Mouse (Mus musculus): ENCODE results near the gene Mgea5.

Mgea5 gene

GRCm38 (mm10) chr19:45796879-45797278 lies 13.2 kb upstream of the Mgea5 start:
- no peak for DNase-seq (ENCODE audit: extremely low spot score, low read depth, low spot score)

DNA sequence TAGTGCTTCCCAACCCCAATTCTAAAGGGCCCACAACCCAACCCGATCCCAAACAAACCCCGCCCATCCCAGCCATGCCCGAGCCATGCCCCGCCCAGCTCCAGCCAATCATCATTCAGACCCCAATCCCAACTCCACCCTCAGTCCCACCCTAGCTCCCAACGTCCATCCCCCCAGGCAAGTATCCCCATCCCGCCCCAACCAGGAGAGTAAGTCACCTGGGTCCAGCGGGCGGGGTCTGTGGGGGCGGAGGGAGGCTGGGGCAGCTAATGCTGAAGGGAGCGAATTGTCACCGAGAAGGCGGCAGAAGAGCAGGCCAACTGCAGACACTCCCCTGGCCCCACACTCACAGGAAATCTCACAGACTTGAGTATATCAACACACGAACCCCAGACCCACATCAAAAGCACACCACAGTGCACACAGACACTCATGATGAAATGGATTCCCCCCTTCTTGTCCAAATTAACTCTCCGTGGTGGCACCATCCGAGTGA lies 12.5 kb upstream of the Mgea5 start:
- DNase-seq (ENCODE audit: extremely low spot score, low read depth, low spot score): no peak

DNA sequence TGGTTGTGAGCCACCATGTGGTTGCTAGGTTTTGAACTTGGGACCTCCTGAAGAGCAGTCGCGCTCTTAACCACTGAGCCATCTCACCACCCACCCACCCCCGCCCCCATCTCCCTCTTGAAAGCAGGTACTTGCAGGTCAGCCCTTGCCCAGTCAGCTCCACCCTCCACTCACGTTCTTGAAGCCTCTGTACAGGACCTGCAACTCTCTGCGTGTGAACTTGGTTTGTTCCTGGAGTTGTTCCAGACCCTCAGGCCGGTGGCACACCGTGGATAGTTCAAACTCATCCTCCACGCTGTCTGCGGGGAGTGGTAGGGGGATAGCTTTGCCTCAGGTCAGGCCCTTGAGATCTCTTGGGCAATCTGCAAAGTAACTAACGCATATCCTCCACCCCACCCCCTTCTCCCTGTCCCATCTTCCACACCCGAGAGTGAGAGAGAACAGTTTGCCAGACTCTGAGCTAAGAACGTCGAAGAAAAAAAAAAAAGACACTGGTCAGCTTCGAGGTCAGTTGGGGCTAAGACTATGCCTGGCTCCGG lies 11.8 kb upstream of the Mgea5 start:
- no peak for DNase-seq (ENCODE audit: extremely low spot score, low read depth, low spot score)

DNA sequence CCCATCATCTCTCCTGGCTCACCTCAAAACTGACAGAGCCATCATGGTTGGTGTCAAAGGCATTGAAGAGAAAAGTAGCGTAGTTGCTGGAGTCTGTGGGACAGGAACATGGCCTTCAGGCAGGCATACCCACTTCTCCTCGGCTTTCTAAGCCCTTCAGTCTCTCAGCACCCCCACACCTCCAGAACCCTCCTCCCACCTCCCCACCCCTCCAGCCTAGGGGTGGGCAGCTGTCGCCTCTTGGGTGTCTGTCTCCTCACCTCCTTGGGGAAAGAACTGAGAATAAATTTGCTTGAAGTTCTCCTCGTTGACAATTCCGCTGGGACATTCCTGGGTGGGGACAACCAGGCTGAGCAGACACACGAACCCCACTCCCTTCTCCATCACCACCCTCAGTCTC lies 11.1 kb upstream of the Mgea5 start:
- no peak for DNase-seq (ENCODE audit: extremely low spot score, low read depth, low spot score)

- no peak for DNase-seq (ENCODE audit: extremely low spot score, low read depth, low spot score)
Observed at GRCm38 (mm10) chr19:45792404-45792803, 8.8 kb upstream of the Mgea5 start.

GRCm38 (mm10) chr19:45789888-45790874 lies 6.5 kb upstream of the Mgea5 start:
- no peak for DNase-seq (ENCODE audit: extremely low spot score, low read depth, low spot score)

- no peak for DNase-seq (ENCODE audit: extremely low spot score, low read depth, low spot score)
Observed at GRCm38 (mm10) chr19:45789365-45789764, 5.7 kb upstream of the Mgea5 start.

DNA sequence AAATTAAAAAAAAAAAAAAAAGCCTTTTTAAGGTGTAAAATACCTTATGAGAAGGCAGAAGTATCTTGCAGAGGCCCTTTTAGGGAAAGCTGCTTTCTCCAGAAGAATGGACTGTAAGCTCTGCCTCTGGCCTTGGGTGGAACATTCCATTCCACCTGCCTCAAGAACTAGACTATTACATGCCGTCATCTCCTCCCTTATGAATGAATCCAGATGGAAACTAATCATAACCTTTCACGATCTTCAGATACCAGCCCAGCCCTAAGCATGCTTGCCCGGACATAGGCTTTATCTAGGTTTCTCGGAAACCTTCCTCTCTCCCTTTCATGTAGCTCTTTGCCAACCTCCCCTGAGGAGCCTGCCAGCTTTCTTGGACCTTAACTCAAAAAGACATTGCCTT lies 4.7 kb upstream of the Mgea5 start:
- DNase-seq (ENCODE audit: extremely low spot score, low read depth, low spot score): no peak

- DNase-seq (ENCODE audit: extremely low spot score, low read depth, low spot score): no peak
Observed at GRCm38 (mm10) chr19:45787450-45787849, 3.8 kb upstream of the Mgea5 start.

DNA sequence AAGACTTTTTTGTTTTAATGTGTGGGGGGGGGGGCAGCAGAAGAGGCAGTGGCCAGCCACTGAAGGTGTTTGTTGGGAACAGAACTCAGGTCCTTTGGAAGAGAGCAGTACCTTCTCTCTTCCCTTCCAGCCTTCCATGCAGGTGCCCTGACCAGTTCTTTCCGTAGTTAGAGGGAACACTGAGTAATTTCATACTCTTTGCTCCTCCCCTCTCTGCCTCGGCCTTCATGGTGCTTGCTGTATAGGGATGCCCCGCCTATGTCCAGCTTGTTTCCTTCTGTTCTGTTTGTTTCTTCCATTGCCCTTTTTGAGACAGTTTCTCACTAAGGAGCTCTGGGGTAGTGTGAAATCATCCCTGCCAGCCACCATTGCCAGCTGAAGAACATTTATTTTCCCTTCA lies 1.8 kb upstream of the Mgea5 start:
- no peak for DNase-seq (ENCODE audit: extremely low spot score, low read depth, low spot score)

DNA sequence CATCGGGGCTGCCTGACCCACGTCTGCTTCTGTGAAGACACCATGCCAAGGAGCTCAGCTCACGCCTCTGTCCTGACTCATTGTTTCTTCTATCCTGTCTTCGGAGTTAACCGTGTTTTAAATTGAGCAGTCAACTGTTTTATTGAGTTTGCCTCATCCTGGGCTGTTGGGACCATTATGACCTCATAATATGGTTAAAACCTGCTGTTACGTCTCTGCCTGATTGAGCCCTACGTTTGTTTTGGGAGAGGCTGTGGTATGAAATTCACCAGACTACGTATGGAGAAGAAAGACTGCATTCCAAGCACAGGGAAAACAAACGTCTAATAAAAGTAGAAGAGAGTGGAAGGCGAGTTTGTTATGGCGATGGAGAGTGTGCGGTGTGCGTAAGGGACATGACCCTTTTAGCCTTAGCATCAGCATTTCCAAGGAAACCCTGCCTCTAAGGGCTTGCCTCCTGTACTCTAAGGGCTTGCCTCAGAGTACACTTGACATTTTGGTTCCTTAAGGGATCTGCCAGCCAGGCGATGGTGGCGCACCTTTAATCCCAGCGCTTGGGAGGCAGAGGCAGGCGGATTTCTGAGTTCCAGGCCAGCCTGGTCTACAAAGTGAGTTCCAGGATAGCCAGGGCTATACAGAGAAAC lies 418 bp upstream of the Mgea5 start:
- DNase-seq (ENCODE audit: extremely low spot score, low read depth, low spot score): no peak

GRCm38 (mm10) chr19:45782315-45783001 lies 1.2 kb downstream of the Mgea5 start:
- DNase-seq (ENCODE audit: extremely low spot score, low read depth, low spot score): peak; percentile 18

GRCm38 (mm10) chr19:45781676-45782075 lies 2.0 kb downstream of the Mgea5 start:
- no peak for DNase-seq (ENCODE audit: extremely low spot score, low read depth, low spot score)

GRCm38 (mm10) chr19:45780350-45780915 lies 3.2 kb downstream of the Mgea5 start:
- DNase-seq (ENCODE audit: extremely low spot score, low read depth, low spot score): no peak

DNA sequence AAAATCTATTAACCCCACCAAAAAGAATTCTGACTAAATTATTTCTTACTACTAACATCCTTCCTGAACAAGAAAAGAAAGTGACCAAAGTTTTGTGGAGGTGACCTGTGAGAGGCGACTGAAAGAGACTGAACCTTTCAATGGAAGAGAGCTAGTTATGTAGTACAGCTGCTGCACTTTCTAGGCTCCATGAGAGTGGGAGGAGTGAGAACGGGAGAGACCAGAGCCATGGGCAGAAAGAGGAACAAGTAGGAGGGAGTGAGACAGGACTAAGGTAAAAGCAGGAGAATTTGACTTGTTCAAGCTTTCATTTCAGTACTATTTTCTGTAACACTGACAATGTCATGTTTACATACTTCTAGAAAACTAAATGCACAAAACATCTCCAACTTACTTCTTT lies 8.2 kb downstream of the Mgea5 start:
- no peak for DNase-seq (ENCODE audit: extremely low spot score, low read depth, low spot score)

DNA sequence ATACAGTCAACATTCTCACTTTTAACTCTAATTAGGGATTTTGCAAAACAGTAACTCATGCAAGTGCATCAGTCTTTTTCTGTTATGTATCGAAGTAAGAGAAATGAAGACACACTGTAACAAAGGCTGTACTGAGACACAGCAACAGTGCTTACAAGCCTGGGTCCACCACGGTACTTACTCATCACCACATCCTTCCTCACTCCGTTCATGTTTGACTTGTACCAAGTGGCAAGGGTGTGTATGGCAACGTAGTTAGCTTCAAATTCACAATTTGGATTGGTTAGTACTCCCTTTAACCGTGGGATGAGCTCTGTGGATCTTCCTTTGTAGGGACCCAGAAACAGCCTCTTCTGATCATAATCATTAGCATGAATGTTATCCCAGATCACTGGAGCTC lies 12.1 kb downstream of the Mgea5 start:
- no peak for DNase-seq (ENCODE audit: extremely low spot score, low read depth, low spot score)

- DNase-seq (ENCODE audit: extremely low spot score, low read depth, low spot score): no peak
Observed at GRCm38 (mm10) chr19:45760810-45761209, 22.8 kb downstream of the Mgea5 start.

DNA sequence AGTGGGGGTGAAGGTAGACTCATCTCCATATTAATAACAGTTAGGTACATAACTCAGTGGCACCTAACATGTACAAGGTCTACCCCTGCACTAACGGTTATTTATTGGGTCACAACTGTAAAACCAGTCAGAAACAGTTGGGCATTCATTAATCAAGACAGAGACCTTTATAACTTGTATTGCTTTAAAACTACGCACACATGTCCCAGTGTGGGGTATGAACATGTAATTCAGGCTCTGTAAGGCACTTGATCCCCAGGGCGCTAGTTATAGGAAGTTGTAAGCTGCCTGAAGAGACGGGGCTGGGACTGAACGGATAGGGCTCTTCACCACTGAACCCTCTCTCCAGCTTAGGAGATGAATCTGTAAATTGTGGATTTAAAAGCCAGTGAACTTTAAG lies 25.0 kb downstream of the Mgea5 start:
- no peak for DNase-seq (ENCODE audit: extremely low spot score, low read depth, low spot score)

- no peak for DNase-seq (ENCODE audit: extremely low spot score, low read depth, low spot score)
Observed at GRCm38 (mm10) chr19:45753551-45753950, 30.1 kb downstream of the Mgea5 start.

DNA sequence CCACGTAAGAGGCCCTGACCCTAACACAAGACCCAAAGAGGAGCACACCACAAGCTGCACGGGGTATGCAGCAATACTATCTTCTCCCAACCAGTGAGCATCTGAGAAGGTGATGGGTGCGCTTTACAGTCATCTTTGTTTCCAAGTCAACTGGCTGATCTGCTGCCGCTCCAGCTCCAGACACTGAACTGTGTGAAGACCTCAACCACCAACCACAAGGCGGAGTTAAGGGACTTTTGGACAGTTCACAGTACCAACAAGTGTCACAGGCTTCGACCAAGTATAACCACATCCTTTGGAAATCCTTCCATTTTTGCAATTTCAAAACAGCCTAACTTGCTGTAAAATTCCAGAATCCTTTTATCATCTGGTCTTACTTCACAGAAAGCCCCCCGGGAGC lies 31.8 kb downstream of the Mgea5 start:
- DNase-seq (ENCODE audit: extremely low spot score, low read depth, low spot score): no peak

Data from hindlimb bud, embryonic 11.5 days (tissue).